Comparison of ENCODE assay signal across 23 mouse cellular contexts in the genomic region with DNA sequence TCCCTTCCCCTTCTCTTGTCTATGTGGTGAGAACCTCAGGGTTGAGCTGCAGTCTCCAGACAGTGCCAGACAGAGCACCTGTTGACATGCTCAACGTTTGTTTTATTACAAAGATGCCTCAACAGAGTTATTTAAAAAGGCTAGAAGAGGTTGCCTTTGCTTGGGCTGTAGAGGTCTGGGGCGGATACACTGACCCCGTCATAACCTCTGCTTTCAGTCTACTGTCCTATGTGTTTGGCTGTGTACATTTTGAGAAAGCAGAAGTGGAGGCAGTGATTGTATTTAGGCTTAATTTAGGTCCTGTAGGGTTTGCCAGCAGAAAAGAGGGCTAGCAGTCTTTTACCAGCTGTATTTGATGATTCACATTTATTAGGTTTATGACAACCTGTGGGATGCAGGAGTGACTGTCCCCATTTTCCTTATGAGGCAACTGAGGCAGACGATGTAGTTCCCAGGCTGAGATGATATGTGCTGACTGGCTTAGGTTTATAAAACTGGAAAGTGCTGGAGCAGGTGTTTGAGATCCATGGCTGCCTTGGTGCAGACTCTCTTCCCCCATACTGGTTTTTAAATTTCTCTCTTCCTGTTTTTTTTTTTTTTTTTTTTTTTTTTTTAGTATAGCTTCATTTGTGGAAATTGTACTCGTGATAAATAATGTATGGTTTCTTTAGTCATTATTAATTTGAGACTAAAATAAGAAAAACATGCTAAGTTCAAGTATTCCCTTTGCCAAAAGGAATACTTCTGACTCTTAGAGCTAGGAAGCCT. TPM values are rescaled to one million over a fixed set of nuclear protein-coding genes. Genes with fewer than 3 reads are reported as not detected.
DNase-seq lines count a peak whose midpoint lies in the region; ATAC-seq and TF ChIP-seq lines count a peak whose summit lies in the region.
"Had no signal": no experiment of that assay in that cellular context is flagged by ENCODE, and none has a peak within 500 bp of the region (broad histone marks: within the 10 kb centered on the region; RNA-seq: fewer than 3 reads in every experiment).

No protein-coding gene starts in this region.

- in situ Hi-C loops in CH12.LX (cut with MboI; ENCODE audit: low pct_ligation_motif_present, low pct_unique_long_range_greater_than_20kb, low sequenced_read_pairs): no loop called here

- H3K27me3 ChIP-seq in liver, embryonic 13.5 days: no peaks in the 10 kb centered on the region
- no peaks in the 10 kb centered on the region for H3K27me3 ChIP-seq in liver, postnatal 0 days (ENCODE audit: insufficient read depth, low read length)
- no peaks in the 10 kb centered on the region for H3K27me3 ChIP-seq in CH12.LX (replicated peaks)
- no peaks in the 10 kb centered on the region; the same call in 1 of the 2 replicates for H3K27me3 ChIP-seq in splenic B cell, adult 2 months (ENCODE audit: control insufficient read depth, insufficient read depth, low read length, poor library complexity, severe bottlenecking)
- H3K27me3 ChIP-seq: embryonic facial prominence, embryonic 15.5 days; forebrain, embryonic 15.5 days; hindbrain, embryonic 15.5 days; liver, embryonic 15.5 days; neural tube, embryonic 15.5 days had no signal

- dilution Hi-C loops in CH12.LX (cut with MboI; ENCODE audit: extremely low pct_ligation_motif_present, extremely low pct_unique_long_range_greater_than_20kb, low sequenced_read_pairs): no loop called here

- H3K4me1 ChIP-seq in liver, embryonic 13.5 days (replicated peaks): peaks cover 54% of the 10 kb centered on the region
- peaks cover 30% of the 10 kb centered on the region for H3K4me1 ChIP-seq in liver, postnatal 0 days (ENCODE audit: insufficient read depth)
- H3K4me1 ChIP-seq in CH12.LX (ENCODE audit: control insufficient read depth in 1 of 2, insufficient read depth in 2 of 2): peaks cover under 1 to 79% of the 10 kb centered on the region in 2 experiments; a peak in 2 of 4 replicates

- TF ChIP-seq EP300 in liver, postnatal 0 days (IDR thresholded peaks at IDR 0.05; ENCODE audit: low read depth): no peak
- TF ChIP-seq EP300 in CH12.LX (IDR thresholded peaks at IDR 0.05; ENCODE audit: low read length): no peak

- no peaks in the 10 kb centered on the region for H3K9me3 ChIP-seq in liver, embryonic 13.5 days (replicated peaks)
- no peaks in the 10 kb centered on the region for H3K9me3 ChIP-seq in liver, postnatal 0 days (ENCODE audit: low read length)
- no peaks in the 10 kb centered on the region for H3K9me3 ChIP-seq in CH12.LX (replicated peaks; ENCODE audit: low read length)
- H3K9me3 ChIP-seq: embryonic facial prominence, embryonic 15.5 days; forebrain, embryonic 15.5 days; hindbrain, embryonic 15.5 days; liver, embryonic 15.5 days; neural tube, embryonic 15.5 days had no signal

- TF ChIP-seq CTCF in liver, postnatal 0 days (IDR thresholded peaks at IDR 0.05; ENCODE audit: low read depth): no peak
- TF ChIP-seq CTCF in CH12.LX (conservative IDR thresholded peaks at IDR 0.05 in 1 of 2, IDR thresholded peaks at IDR 0.05 in 1 of 2; ENCODE audit: low read depth in 2 of 2, low read length in 2 of 2): no peak

- no peak for TF ChIP-seq POLR2A in CH12.LX (IDR thresholded peaks at IDR 0.05; ENCODE audit: low read depth, low read length)

- no peak for DNase-seq in liver, embryonic 13.5 days
- no peak for DNase-seq in liver, postnatal 0 days
- no peak for DNase-seq in CH12.LX (ENCODE audit: extremely low read depth)
- peak; percentile 41 for DNase-seq in splenic B cell, adult 2 months (ENCODE audit: low read depth, low spot score)
- DNase-seq in heart, postnatal 4 days: no peak
- no peak for DNase-seq in yolk sac, embryonic 10.5 days (ENCODE audit: low spot score)
- DNase-seq: adrenal gland, postnatal 25 days; cerebellum, adult 18-20 months; gastrocnemius, postnatal 10 days; heart, adult 2 months; heart, postnatal 36 days; kidney, adult 2 months; layer of hippocampus, postnatal 36 days; lung, postnatal 4 days; thymus, postnatal 14 days had no signal

- ATAC-seq in liver, embryonic 13.5 days (ENCODE audit: low read depth): 0 out of 2 replicates have a peak, but pooled peaks have one; percentile 7
- ATAC-seq in liver, postnatal 0 days: no peak
- peak; percentile 54 for ATAC-seq in granulocyte monocyte progenitor cell, adult 5-6 weeks (replicated peaks; ENCODE audit: poor library complexity, severe bottlenecking)
- ATAC-seq: forebrain, embryonic 15.5 days had no signal

- H3K4me2 ChIP-seq in liver, embryonic 13.5 days: no peak overlapping the region
- no peak overlapping the region for H3K4me2 ChIP-seq in liver, postnatal 0 days (ENCODE audit: low read depth, low read length)
- no peak overlapping the region for H3K4me2 ChIP-seq in CH12.LX (ENCODE audit: insufficient read depth, low read depth, poor library complexity, severe bottlenecking)
- H3K4me2 ChIP-seq: embryonic facial prominence, embryonic 15.5 days; forebrain, embryonic 15.5 days; hindbrain, embryonic 15.5 days; liver, embryonic 15.5 days; midbrain, embryonic 11.5 days; neural tube, embryonic 15.5 days had no signal

- no peak overlapping the region for H3K9ac ChIP-seq in liver, embryonic 13.5 days
- no peak overlapping the region for H3K9ac ChIP-seq in liver, postnatal 0 days (replicated peaks)
- H3K9ac ChIP-seq in CH12.LX (ENCODE audit: insufficient read depth, low read depth): no peak overlapping the region
- H3K9ac ChIP-seq: embryonic facial prominence, embryonic 15.5 days; forebrain, embryonic 15.5 days; hindbrain, embryonic 15.5 days; liver, embryonic 15.5 days; neural tube, embryonic 15.5 days had no signal

- no peaks in the 10 kb centered on the region for H3K36me3 ChIP-seq in liver, embryonic 13.5 days
- no peaks in the 10 kb centered on the region for H3K36me3 ChIP-seq in liver, postnatal 0 days (replicated peaks; ENCODE audit: insufficient read depth, low read length)
- H3K36me3 ChIP-seq in CH12.LX (replicated peaks in 1 of 2; ENCODE audit: control insufficient read depth in 1 of 2, insufficient read depth in 1 of 2, low read length in 1 of 2): peaks cover 0 to 12% of the 10 kb centered on the region in 2 experiments
- 0 out of 2 replicates have a peak, but pooled peaks cover 2% of the 10 kb centered on the region for H3K36me3 ChIP-seq in splenic B cell, adult 2 months (ENCODE audit: control insufficient read depth, insufficient read depth, low read length, poor library complexity, severe bottlenecking)
- H3K36me3 ChIP-seq: embryonic facial prominence, embryonic 15.5 days; forebrain, embryonic 15.5 days; hindbrain, embryonic 15.5 days; liver, embryonic 15.5 days; neural tube, embryonic 15.5 days had no signal

- TF ChIP-seq RAD21 in CH12.LX (IDR thresholded peaks at IDR 0.05; ENCODE audit: low read depth, low read length): no peak

- H3K79me2 ChIP-seq in CH12.LX (replicated peaks; ENCODE audit: control insufficient read depth, extremely low read depth, insufficient read depth, poor library complexity, severe bottlenecking): peaks cover 55% of the 10 kb centered on the region

- H3K27ac ChIP-seq in liver, embryonic 13.5 days: no peak overlapping the region
- H3K27ac ChIP-seq in liver, postnatal 0 days (ENCODE audit: low read depth): no peak overlapping the region
- no peak overlapping the region for H3K27ac ChIP-seq in CH12.LX (ENCODE audit: insufficient read depth, low read depth)
- H3K27ac ChIP-seq: embryonic facial prominence, embryonic 15.5 days; forebrain, embryonic 15.5 days; heart, adult 2 months; hindbrain, embryonic 15.5 days; kidney, postnatal 0 days; liver, embryonic 15.5 days; neural tube, embryonic 15.5 days had no signal

- H3K4me3 ChIP-seq in liver, embryonic 13.5 days (replicated peaks): no peak overlapping the region
- H3K4me3 ChIP-seq in liver, postnatal 0 days (ENCODE audit: low read depth, low read length): no peak overlapping the region
- H3K4me3 ChIP-seq in CH12.LX (replicated peaks in 1 of 3; ENCODE audit: low read depth in 2 of 3, low read length in 2 of 3, poor library complexity in 1 of 3): no peak overlapping the region
- H3K4me3 ChIP-seq: embryonic facial prominence, embryonic 15.5 days; forebrain, embryonic 15.5 days; heart, adult 2 months; hindbrain, embryonic 15.5 days; liver, embryonic 15.5 days; neural tube, embryonic 15.5 days had no signal

- WGBS in liver, embryonic 13.5 days (ENCODE audit: insufficient replicate concordance): 70% methylated on average over 5 of the region's 5 CpGs
- 62% methylated on average over 5 of the region's 5 CpGs for WGBS in liver, postnatal 0 days (ENCODE audit: insufficient replicate concordance)

TF ChIP-seq in CH12.LX, 34 proteins besides CTCF, POLR2A, EP300 and RAD21:
- no peak for TF ChIP-seq RCOR1 (conservative IDR thresholded peaks at IDR 0.05; ENCODE audit: low read depth, low read length)
- peak; percentile 80 for TF ChIP-seq ZNF384 (IDR thresholded peaks at IDR 0.05; ENCODE audit: low read depth, low read length)
- TF ChIP-seq CHD2 (IDR thresholded peaks at IDR 0.05; ENCODE audit: low read length): no peak
- TF ChIP-seq IRF4 (IDR thresholded peaks at IDR 0.05; ENCODE audit: low read depth, low read length): no peak
- no peak for TF ChIP-seq MYC (IDR thresholded peaks at IDR 0.05; ENCODE audit: low read depth, low read length)

RNA-seq across cellular contexts. Expression of a gene that starts 40.0 kb away (rescaled TPM):
- 19.2 and 23.9 TPM in 2 replicates for polyA plus RNA-seq in liver, embryonic 13.5 days (2015; fragmentation: Nextera tagmentation; extraction: Ambion mirVana)
- polyA plus RNA-seq in liver, postnatal 0 days (2015; fragmentation: Nextera tagmentation; extraction: Ambion mirVana): 14.1 and 15.4 TPM in 2 replicates
- total RNA-seq in CH12.LX (2012; rRNA removed) (55.9 and 58.5 TPM in 2 replicates), CH12.LX (2014; rRNA removed) (82.8 and 85.0 TPM in 2 replicates)
- polyA plus RNA-seq in CH12.LX (2012; ENCODE audit: insufficient read length, low read depth): 45.0 and 54.5 TPM in 2 replicates
- 35.4 and 46.8 TPM in 2 replicates for total RNA-seq in granulocyte monocyte progenitor cell, adult 5-6 weeks (2014; fragmentation: Nextera tagmentation)
- 60.4 and 62.0 TPM in 2 replicates for total RNA-seq in granulocyte monocyte progenitor cell, adult 5-6 weeks (2017)
- 10 to 100 TPM; 77.1 to 77.3 TPM for total RNA-seq in heart, postnatal 4 days (2021)
